Mouse (Mus musculus) layer of hippocampus, adult 2 months (tissue): ENCODE data around the gene Zdbf2. TPM values are rescaled to one million over a fixed set of nuclear protein-coding genes. Genes with fewer than 3 reads are reported as not detected.

Source experiments
- DNase-seq, 2 experiments: peaks; one replicate each; pipeline ENCODE4 v3.0.0; 2022; ENCODE audit warnings: low spot score in 2 of 2
- H3K27ac ChIP-seq: fragments of 200-600 bp; 2 replicates; pipeline ENCODE4 v1.8.1; 2022
- H3K4me3 ChIP-seq: fragments of 200-600 bp; 2 replicates; pipeline ENCODE4 v1.8.1; 2022; ENCODE audit warnings: mild to moderate bottlenecking
- CTCF ChIP-seq: fragments of 200-600 bp; conservative IDR thresholded peaks from 2 replicates; pipeline ENCODE4 v1.8.1; 2022; ENCODE audit warnings: antibody characterized with exemption, mild to moderate bottlenecking, moderate library complexity
- long read RNA-seq, 2 experiments: library from polyadenylated mRNA; stranded (forward); transcript quantifications; one replicate each; pipeline ENCODE4 v2.0.0; 2021; ENCODE audit warnings: borderline mapping rate in 2 of 2
- total RNA-seq, 2 experiments: library from RNA; stranded (reverse); gene quantifications; 2 replicates each; pipeline ENCODE4 v1.2.3; 2021

Zdbf2 gene
- total RNA-seq, result 10 to 100 TPM; 13.0 to 17.3 TPM
- long read RNA-seq, experiment 1, partial matches to known transcripts, result 0 of 1 reads
- long read RNA-seq, experiment 1, other reads (novel, unspliced or antisense), result 1 of 1 reads
- long read RNA-seq, experiment 2, partial matches to known transcripts, result 0 of 1 reads
- long read RNA-seq, experiment 2, other reads (novel, unspliced or antisense), result 1 of 1 reads

DNA sequence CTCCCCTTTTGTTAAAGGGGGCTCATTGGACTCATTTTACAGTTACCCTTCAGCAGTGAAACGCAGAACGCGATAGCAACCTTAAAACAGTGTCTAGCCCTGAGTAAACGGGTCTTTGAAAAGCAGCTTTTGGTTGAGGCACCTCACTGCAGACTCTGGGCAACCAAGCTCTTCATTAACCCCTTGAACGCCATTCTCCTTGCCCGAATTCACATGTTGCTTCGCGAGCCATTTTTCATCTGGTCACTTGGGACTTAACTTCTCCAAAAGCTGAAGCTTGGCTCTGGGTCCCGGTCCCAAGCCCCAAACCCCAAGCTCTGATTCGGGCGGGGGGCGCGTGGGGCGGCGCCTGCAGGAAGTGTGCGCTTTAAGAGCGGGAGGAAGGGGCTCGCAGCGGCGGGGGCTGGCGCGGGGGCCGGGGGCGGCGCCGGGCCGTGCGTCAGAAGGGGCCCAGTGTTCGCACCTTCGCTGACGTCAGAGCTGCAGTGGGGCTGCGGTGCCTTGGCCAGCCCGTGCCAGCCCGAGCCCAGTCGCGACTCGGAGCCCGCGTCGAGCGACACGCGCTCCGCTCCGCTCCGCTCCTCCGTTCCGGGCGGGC is at the start of gene Zdbf2:
TSS of gene Zdbf2 (plus strand) at position 525 of the 598 bp plus-strand sequence.
- H3K27ac ChIP-seq, result no peak within 1 kb of the TSS; the same call in 1 of the 2 replicates
- H3K4me3 ChIP-seq, result peak within 1 kb of the TSS; percentile 39
- no peak for TF ChIP-seq CTCF
- DNase-seq, result no peak

GRCm38 (mm10) chr1:63225009-63225408 is 48.1 kb upstream of the Zdbf2 start:
- no peak for TF ChIP-seq CTCF
- no peak overlapping the region for H3K4me3 ChIP-seq
- no peak for DNase-seq
- H3K27ac ChIP-seq, result no peak overlapping the region

- Histone ChIP-seq H3K4me3 (no peak overlapping the region), H3K27ac (no peak overlapping the region)
- no peak for TF ChIP-seq CTCF
- no peak for DNase-seq
Observed at GRCm38 (mm10) chr1:63225890-63226289, 47.2 kb upstream of the Zdbf2 start.

DNA sequence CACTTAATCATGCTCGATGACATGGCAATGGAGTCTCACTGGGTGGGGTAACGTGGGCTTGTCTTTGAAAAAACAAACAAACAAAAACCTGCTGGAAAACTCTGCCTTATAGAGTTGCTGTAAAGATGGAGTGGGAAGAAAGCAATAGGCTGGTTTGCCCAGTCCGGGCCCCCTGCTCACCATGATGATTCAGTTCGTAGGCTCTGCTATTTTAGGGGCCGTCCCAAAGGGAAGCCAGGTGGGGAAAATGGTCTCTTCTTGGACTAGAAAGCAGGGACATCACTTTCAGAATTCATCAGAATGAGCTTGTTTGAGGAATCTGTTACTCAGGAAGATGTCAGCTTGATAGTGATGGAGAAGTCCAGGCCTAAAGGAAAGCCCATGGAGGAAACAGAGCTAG is 45.8 kb upstream of the Zdbf2 start:
- no peak for TF ChIP-seq CTCF
- no peak for DNase-seq
- no peak overlapping the region for H3K27ac ChIP-seq
- H3K4me3 ChIP-seq, result no peak overlapping the region

DNA sequence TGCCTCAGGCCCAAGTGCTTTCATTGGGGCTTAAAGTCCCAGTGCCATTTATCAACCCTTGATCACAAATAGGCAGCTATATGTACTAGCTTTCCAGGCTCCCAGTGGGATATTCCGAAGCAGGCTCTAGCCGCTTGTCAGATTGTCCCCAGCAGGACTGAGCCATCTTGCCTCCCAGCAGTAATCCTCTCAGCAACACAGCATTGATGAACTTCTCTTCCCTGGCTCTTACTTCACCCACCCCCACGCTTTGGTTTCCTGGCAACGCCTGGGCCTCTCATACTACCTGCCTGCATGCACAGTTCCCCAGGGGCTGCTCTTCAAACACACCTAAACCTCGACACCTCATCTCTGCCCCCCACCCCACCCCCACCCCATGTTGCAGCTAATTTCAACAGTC is 35.7 kb upstream of the Zdbf2 start:
- no peak for TF ChIP-seq CTCF
- Histone ChIP-seq H3K27ac (no peak overlapping the region), H3K4me3 (no peak overlapping the region)

DNA sequence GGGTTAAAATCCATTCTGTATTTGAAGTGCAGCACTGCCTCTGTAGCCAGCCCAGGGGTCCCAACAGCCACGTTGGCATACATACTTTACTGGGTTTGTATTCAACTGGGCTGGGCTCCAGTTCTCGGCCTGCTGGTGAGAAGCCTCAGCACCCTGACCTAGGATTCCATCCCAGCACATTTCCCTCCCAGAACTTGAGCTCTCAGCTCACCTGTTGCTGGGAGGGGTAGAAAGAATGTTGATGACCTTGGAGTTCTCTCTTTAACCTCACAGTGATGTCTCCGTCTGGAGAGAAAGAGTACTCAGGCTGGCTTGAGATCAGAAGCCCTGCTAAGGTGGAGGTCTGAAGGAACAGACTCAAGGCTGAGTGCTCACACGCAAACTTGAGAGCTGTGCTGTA is 33.8 kb upstream of the Zdbf2 start:
- H3K27ac ChIP-seq, result no peak overlapping the region
- TF ChIP-seq CTCF, result no peak
- no peak for DNase-seq
- H3K4me3 ChIP-seq, result no peak overlapping the region

More for the DNA sequence above, 35.7 kb upstream of the Zdbf2 start:
- no peak for DNase-seq

DNA sequence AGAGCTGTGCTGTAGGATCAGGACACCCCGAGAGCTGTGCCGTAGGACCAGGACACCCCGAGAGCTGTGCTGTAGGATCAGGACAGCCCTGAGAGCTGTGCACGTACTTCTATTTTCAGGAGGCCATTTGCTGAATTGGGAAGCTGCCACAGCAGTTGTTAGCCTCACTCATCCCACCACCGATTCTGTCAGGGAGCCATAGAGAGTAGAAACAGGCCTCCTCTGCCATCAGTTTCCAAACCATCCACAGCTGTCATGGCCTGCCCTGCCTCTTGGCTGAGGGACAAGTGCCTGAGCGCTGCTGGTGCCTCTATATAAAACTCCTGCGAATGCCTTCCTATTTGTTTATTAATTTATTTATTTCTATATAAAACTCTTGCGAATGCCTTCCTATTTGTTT is 33.3 kb upstream of the Zdbf2 start:
- Histone ChIP-seq H3K4me3 (no peak overlapping the region), H3K27ac (no peak overlapping the region)
- TF ChIP-seq CTCF, result no peak
- no peak for DNase-seq

DNA sequence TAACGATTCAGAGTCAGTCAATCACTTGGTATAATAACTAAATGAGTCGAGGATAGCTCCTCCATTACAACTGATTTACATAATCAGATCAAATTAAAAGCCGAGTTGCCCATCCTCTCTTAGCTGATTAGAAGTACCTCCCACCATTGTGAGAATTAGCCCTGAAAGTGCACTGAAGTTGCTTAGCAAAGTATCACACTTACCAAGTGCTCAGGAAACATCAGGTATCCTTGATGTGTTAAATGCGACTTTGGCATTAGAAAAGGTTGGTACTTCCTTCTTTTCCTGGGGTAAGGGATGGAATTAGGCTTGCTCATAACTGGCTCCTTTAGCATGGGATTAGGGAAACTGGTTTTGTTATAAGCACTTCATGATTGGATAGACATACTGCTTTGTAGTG is 29.2 kb upstream of the Zdbf2 start:
- Histone ChIP-seq H3K27ac (no peak overlapping the region), H3K4me3 (no peak overlapping the region)
- no peak for DNase-seq
- no peak for TF ChIP-seq CTCF

- TF ChIP-seq CTCF, result no peak
- Histone ChIP-seq H3K27ac (no peak overlapping the region), H3K4me3 (no peak overlapping the region)
- no peak for DNase-seq
Observed at GRCm38 (mm10) chr1:63246862-63247521, 26.1 kb upstream of the Zdbf2 start.

GRCm38 (mm10) chr1:63247831-63248359 is 25.2 kb upstream of the Zdbf2 start:
- Histone ChIP-seq H3K27ac (no peak overlapping the region), H3K4me3 (no peak overlapping the region; the same call in 1 of the 2 replicates)
- DNase-seq, result no peak
- TF ChIP-seq CTCF, result no peak

DNA sequence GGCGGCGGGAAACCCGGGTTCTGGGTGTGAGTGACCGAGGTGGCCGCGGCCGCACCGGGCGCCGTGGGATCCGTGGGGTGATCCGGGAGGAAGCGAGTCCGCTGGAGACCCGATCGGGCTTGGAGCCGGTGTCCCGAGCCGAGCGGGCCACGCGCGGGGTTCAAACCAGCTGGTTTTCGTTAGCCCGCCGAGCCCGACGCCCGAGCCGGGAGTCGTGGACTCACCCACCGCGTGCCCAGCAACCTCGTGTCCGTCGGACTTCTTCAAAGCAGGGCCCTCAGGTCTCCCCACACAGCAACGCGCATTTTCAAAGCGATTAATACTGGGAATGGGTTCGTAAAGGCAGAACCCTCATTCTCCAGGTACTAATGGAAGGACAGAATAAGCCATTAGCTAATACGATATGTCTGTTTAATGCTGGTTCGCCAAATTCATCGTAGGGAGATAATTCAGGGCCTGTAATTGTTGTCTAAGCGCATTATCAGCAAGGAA is 24.7 kb upstream of the Zdbf2 start:
- Histone ChIP-seq H3K4me3 (no peak overlapping the region; the same call in 1 of the 2 replicates), H3K27ac (no peak overlapping the region)
- TF ChIP-seq CTCF, result no peak
- no peak for DNase-seq

GRCm38 (mm10) chr1:63249261-63249660 is 23.8 kb upstream of the Zdbf2 start:
- Histone ChIP-seq H3K4me3 (no peak overlapping the region), H3K27ac (no peak overlapping the region)
- no peak for TF ChIP-seq CTCF
- no peak for DNase-seq
